Mouse (Mus musculus): ENCODE measurements around the gene Atg7. TPM values are rescaled to one million over a fixed set of nuclear protein-coding genes. Genes with fewer than 3 reads are reported as not detected.
A peak's percentile ranks its signal among the peaks of the same experiment; 100 is the strongest.

The Atg7 gene
- polyA plus RNA-seq, 1 experiment from 2014 or later, result 10.9 TPM

DNA sequence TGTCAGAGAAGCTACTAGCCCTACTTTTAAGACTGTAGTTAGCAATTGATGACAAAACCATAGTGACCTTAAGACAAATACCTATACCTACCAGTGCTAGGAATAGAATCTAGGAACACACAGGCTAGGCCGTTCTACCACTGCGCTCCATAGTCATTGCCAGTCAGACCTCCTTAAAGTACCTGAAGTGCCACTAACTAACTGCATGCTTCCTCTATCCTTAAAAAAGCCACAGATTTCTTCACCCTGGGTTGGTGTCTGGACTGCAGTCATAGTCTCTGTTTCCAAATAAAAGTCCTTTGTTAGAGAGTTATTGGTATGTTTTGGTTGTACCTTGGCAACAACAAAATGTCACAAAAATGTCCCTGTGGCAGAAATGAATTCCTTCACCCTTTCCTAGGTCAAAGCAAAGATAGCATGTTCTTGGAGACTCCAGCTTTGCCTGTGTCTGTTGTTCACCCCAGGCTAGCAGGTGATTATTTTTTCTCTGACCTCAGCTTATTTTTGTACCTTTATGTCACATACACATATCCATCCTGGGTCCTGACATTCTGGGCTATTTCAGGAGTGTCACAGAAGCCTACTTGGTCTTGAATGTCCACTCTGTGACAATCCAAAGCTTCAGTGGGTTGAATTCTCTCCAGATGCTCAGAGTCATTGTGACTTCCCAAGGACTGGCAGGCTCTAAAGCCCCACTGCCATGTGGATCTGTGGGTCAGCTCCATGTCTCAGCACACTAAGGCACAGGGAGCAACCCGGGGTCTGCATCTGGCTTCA lies 165.9 kb downstream of the Atg7 start:
- no peaks in the 10 kb centered on the region for H3K27me3 ChIP-seq (ENCODE audit: insufficient read depth, low read length)
- H3K9me3 ChIP-seq (ENCODE audit: low read length), result no peaks in the 10 kb centered on the region
- no peak overlapping the region for H3K27ac ChIP-seq (ENCODE audit: low read depth)
- WGBS (ENCODE audit: insufficient replicate concordance), result 79% methylated on average over 3 of the region's 3 CpGs
- ATAC-seq (no peak), DNase-seq (no peak)
- no peak overlapping the region for H3K4me3 ChIP-seq (ENCODE audit: low read depth, low read length)
- H3K36me3 ChIP-seq (replicated peaks; ENCODE audit: insufficient read depth, low read length), result no peaks in the 10 kb centered on the region
- no peak overlapping the region for H3K9ac ChIP-seq (replicated peaks)
- no peak for TF ChIP-seq EP300 (IDR thresholded peaks at IDR 0.05; ENCODE audit: low read depth)
- TF ChIP-seq CTCF (IDR thresholded peaks at IDR 0.05; ENCODE audit: low read depth), result no peak
- no peaks in the 10 kb centered on the region for H3K4me1 ChIP-seq (ENCODE audit: insufficient read depth)
- no peak overlapping the region for H3K4me2 ChIP-seq (ENCODE audit: low read depth, low read length)

DNA sequence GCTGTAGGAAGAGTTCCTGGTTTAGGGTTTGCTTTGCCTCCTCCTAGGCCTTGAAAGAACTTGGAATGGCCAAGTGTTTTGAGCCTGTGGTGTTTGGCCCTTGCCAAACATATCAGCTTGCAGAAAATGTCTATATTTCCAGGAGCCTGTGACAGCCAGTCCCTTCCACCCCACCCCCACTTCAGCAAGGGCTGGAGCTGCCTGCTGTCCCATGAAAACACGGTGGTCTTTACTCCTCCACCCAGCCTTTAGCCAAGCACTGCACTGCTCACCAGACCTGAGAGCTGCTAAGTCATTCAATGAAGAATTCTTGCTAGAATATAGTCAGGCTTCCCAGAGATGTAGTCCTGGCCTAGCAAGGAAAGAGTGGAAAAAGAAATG lies 166.5 kb downstream of the Atg7 start:
- ATAC-seq, result no peak
- no peak overlapping the region for H3K27ac ChIP-seq (ENCODE audit: low read depth)
- no peak for DNase-seq
- WGBS (ENCODE audit: insufficient replicate concordance), result 55% methylated on average over 1 of the region's 1 CpGs
- H3K4me2 ChIP-seq (ENCODE audit: low read depth, low read length), result no peak overlapping the region
- H3K9ac ChIP-seq (replicated peaks), result no peak overlapping the region
- no peak overlapping the region for H3K4me3 ChIP-seq (ENCODE audit: low read depth, low read length)
- H3K9me3 ChIP-seq (ENCODE audit: low read length), result no peaks in the 10 kb centered on the region
- H3K27me3 ChIP-seq (ENCODE audit: insufficient read depth, low read length), result no peaks in the 10 kb centered on the region
- no peaks in the 10 kb centered on the region for H3K36me3 ChIP-seq (replicated peaks; ENCODE audit: insufficient read depth, low read length)
- H3K4me1 ChIP-seq (ENCODE audit: insufficient read depth), result no peaks in the 10 kb centered on the region
- no peak for TF ChIP-seq CTCF (IDR thresholded peaks at IDR 0.05; ENCODE audit: low read depth)
- no peak for TF ChIP-seq EP300 (IDR thresholded peaks at IDR 0.05; ENCODE audit: low read depth)

DNA sequence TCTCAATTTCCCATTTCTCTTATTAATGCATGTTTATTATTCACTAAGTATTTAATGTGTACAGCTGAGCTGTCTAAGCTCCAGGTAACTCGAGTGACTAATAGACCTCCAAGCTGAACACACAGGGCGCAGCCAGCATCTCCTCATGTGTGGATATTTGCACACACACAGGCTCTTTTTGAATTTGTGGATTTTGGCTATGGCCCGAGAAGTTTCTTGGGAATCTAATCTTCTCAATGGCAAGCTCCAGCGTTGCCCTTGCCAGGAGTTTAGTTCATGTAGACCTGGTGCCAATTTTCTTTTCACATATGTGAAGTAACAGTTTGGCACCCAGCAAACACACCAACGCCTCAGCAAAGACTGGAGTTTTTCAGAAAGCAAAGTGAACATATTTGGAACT lies 169.4 kb downstream of the Atg7 start:
- no peak overlapping the region for H3K4me3 ChIP-seq (ENCODE audit: low read depth, low read length)
- DNase-seq (no peak), ATAC-seq (no peak)
- no peak overlapping the region for H3K27ac ChIP-seq (ENCODE audit: low read depth)
- TF ChIP-seq CTCF (IDR thresholded peaks at IDR 0.05; ENCODE audit: low read depth) (no peak), EP300 (IDR thresholded peaks at IDR 0.05; ENCODE audit: low read depth) (no peak)
- H3K4me1 ChIP-seq (ENCODE audit: insufficient read depth), result no peaks in the 10 kb centered on the region
- H3K36me3 ChIP-seq (replicated peaks; ENCODE audit: insufficient read depth, low read length), result no peaks in the 10 kb centered on the region
- no peaks in the 10 kb centered on the region for H3K27me3 ChIP-seq (ENCODE audit: insufficient read depth, low read length)
- no peak overlapping the region for H3K4me2 ChIP-seq (ENCODE audit: low read depth, low read length)
- H3K9me3 ChIP-seq (ENCODE audit: low read length), result no peaks in the 10 kb centered on the region
- H3K9ac ChIP-seq (replicated peaks), result no peak overlapping the region
- 77% methylated on average over 5 of the region's 5 CpGs for WGBS (ENCODE audit: insufficient replicate concordance)

DNA sequence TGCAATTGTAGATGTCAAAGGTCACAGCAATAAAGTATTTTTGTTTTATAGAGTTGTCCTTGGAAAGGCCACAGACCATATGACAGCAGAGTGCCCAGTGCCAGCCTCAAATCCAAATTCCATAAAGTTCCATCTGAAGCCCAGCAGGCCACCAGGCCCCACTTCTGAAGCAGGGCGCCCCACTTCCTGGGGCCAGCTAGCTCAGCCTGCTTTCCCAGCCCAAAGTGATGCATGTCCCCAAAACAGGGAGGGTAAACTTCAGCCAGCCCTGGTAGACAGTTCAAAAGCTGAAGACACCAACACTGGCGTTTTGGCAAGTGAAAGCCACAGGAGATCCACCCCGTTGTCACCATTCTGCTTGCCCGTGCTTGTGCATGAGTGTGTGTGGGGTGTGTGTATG lies 169.9 kb downstream of the Atg7 start:
- Histone ChIP-seq H3K4me1 (ENCODE audit: insufficient read depth) (no peaks in the 10 kb centered on the region), H3K4me3 (ENCODE audit: low read depth, low read length) (no peak overlapping the region), H3K4me2 (ENCODE audit: low read depth, low read length) (no peak overlapping the region), H3K9ac (replicated peaks) (no peak overlapping the region), H3K36me3 (replicated peaks; ENCODE audit: insufficient read depth, low read length) (no peaks in the 10 kb centered on the region), H3K27ac (ENCODE audit: low read depth) (no peak overlapping the region), H3K9me3 (ENCODE audit: low read length) (no peaks in the 10 kb centered on the region), H3K27me3 (ENCODE audit: insufficient read depth, low read length) (no peaks in the 10 kb centered on the region)
- 79% methylated on average over 4 of the region's 4 CpGs for WGBS (ENCODE audit: insufficient replicate concordance)
- TF ChIP-seq EP300 (IDR thresholded peaks at IDR 0.05; ENCODE audit: low read depth) (no peak), CTCF (IDR thresholded peaks at IDR 0.05; ENCODE audit: low read depth) (no peak)
- no peak for ATAC-seq
- DNase-seq, result no peak

DNA sequence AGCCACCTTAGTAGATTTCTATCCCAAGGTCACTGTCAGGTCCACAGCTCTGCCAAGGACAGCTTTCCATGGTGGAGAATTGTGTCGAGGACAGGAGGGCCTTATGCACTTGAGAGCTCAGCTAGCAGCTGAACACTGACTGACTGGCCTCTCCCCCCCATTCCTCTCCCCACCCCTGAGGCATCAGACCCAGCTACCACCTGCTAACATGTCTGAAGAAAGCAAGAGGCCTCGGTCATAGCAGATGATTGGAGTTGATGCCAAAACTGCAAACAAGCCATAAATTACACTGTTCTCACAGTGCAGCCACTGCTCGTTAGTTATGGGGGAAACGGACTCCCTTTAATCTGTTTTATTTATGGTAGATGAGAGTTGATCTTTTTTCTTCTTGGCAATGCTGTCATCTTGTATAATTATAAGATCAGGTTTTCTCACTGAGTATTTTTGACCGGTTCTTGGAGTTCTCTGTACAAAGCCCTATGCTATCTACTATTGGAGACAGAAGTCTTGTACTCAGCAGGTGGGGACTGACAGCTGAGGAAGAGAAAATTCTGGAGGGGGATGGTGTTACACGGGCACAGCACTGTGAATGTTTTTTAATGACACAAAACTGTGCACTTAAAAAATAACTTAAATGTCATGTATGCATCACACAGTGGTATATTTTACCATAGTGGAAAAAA lies 171.4 kb downstream of the Atg7 start:
- no peaks in the 10 kb centered on the region for H3K4me1 ChIP-seq (ENCODE audit: insufficient read depth)
- no peak overlapping the region for H3K4me3 ChIP-seq (ENCODE audit: low read depth, low read length)
- no peak for ATAC-seq
- DNase-seq, result no peak
- H3K9ac ChIP-seq (replicated peaks), result no peak overlapping the region
- 75% methylated on average over 6 of the region's 6 CpGs for WGBS (ENCODE audit: insufficient replicate concordance)
- no peaks in the 10 kb centered on the region for H3K27me3 ChIP-seq (ENCODE audit: insufficient read depth, low read length)
- H3K36me3 ChIP-seq (replicated peaks; ENCODE audit: insufficient read depth, low read length), result no peaks in the 10 kb centered on the region
- no peak overlapping the region for H3K4me2 ChIP-seq (ENCODE audit: low read depth, low read length)
- no peak for TF ChIP-seq EP300 (IDR thresholded peaks at IDR 0.05; ENCODE audit: low read depth)
- no peak for TF ChIP-seq CTCF (IDR thresholded peaks at IDR 0.05; ENCODE audit: low read depth)
- no peaks in the 10 kb centered on the region for H3K9me3 ChIP-seq (ENCODE audit: low read length)
- H3K27ac ChIP-seq (ENCODE audit: low read depth), result no peak overlapping the region

DNA sequence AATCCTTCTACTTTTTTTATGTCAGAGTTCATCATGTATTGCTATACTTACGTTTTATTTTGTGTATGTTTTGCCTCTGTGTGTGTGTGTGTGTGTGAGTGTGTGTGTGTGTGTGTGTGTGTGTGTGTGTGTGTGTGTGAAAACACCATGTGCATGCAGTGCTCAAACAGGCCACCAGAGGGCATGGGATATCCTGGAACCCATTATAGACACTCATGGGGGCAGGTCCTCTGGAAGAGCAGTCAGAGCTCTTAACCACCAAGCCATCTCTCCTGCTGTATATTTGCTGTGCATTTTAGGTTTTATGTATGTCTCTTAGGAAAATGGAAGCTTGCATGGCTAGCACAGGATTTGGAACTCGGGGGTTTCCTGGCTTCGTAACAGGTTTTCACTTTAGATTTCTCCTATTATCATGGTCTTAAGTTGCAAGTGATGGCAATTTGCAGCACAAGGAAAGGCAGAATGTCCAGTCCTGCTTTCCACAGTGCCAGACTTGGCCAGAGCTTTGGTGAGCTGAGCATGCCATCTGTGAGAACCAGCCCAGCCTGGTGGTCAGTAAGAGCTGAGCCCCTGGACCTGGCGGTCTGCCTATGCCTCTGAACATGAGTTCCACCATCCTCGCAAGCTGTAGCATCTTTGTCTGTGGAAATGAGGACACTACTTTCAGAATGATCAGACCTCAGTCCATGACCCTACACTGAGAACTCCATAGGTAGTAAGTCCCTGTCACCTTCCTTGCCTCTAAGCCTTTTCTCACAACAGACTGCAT lies 172.2 kb downstream of the Atg7 start:
- DNase-seq, result peak; percentile 39
- WGBS (ENCODE audit: insufficient replicate concordance), result 88% methylated on average over 5 of the region's 5 CpGs

More for the DNA sequence above, 172.2 kb downstream of the Atg7 start:
- H3K36me3 ChIP-seq (replicated peaks; ENCODE audit: insufficient read depth, low read length), result no peaks in the 10 kb centered on the region
- TF ChIP-seq EP300 (IDR thresholded peaks at IDR 0.05; ENCODE audit: low read depth) (no peak), CTCF (IDR thresholded peaks at IDR 0.05; ENCODE audit: low read depth) (peak; percentile 57)
- H3K27ac ChIP-seq (ENCODE audit: low read depth), result no peak overlapping the region
- H3K4me3 ChIP-seq (ENCODE audit: low read depth, low read length), result no peak overlapping the region
- H3K9ac ChIP-seq (replicated peaks), result no peak overlapping the region
- no peaks in the 10 kb centered on the region for H3K9me3 ChIP-seq (ENCODE audit: low read length)
- H3K4me1 ChIP-seq (ENCODE audit: insufficient read depth), result no peaks in the 10 kb centered on the region
- ATAC-seq, result no peak
- no peak overlapping the region for H3K4me2 ChIP-seq (ENCODE audit: low read depth, low read length)
- no peaks in the 10 kb centered on the region for H3K27me3 ChIP-seq (ENCODE audit: insufficient read depth, low read length)
